Mouse (Mus musculus) layer of hippocampus, adult 18-20 months (tissue): ENCODE data around the gene Surf4. TPM values are rescaled to one million over a fixed set of nuclear protein-coding genes. Genes with fewer than 3 reads are reported as not detected.
"Not testable (repeated sequence)": the region's sequence is repeated elsewhere in the genome, so short reads cannot be mapped to it uniquely, and the experiment has no call there.

Experiments
- DNase-seq, 2 experiments: peaks; one replicate each; pipeline ENCODE4 v3.0.0; 2022; ENCODE audit warnings: low spot score in 2 of 2
- total RNA-seq, 2 experiments: library from RNA; stranded (reverse); gene quantifications; 2 replicates each; pipeline ENCODE4 v1.2.3; 2021

Surf4 gene
- total RNA-seq, 2 experiments from 2014 or later = 52.0 to 56.2 TPM

GRCm38 (mm10) chr2:26905936-26906335 lies 27.8 kb downstream of the Surf4 start:
- no peak for DNase-seq

- no peak for DNase-seq
Observed at GRCm38 (mm10) chr2:26903311-26903710, 30.4 kb downstream of the Surf4 start.

GRCm38 (mm10) chr2:26902467-26903220 lies 31.1 kb downstream of the Surf4 start, which contains the start of gene Surf6:
Gene Surf6, minus strand, starts transcription at chr2:26902879.
- DNase-seq = peak; percentile 96 to 99

GRCm38 (mm10) chr2:26901834-26902400 lies 31.8 kb downstream of the Surf4 start:
- no peak for DNase-seq

- DNase-seq = no peak
Observed at GRCm38 (mm10) chr2:26900731-26901130, 33.0 kb downstream of the Surf4 start.

- DNase-seq = no peak
Observed at GRCm38 (mm10) chr2:26895898-26896297, 37.8 kb downstream of the Surf4 start.

- DNase-seq = not testable (repeated sequence)
Observed at GRCm38 (mm10) chr2:26886170-26886569, 47.6 kb downstream of the Surf4 start.

GRCm38 (mm10) chr2:26885541-26885940 lies 48.2 kb downstream of the Surf4 start:
- not testable (repeated sequence) for DNase-seq

GRCm38 (mm10) chr2:26878571-26878970 lies 55.2 kb downstream of the Surf4 start:
- no peak for DNase-seq

GRCm38 (mm10) chr2:26870666-26871065 lies 63.1 kb downstream of the Surf4 start:
- DNase-seq = no peak

Other genes with a start within 250 kb of the Surf4 start
- not detected for gene Abo, start 68.9 kb downstream of the Surf4 start, total RNA-seq
- gene Surf6, start 31.0 kb downstream of the Surf4 start, total RNA-seq = 10 to 100 TPM; 26.4 to 29.0 TPM
- 10 to 100 TPM; 47.5 to 50.1 TPM for gene Med22, start 23.3 kb downstream of the Surf4 start, total RNA-seq
- gene Rpl7a, start 23.2 kb downstream of the Surf4 start, total RNA-seq = 100 to 1,000 TPM; 253 to 258 TPM
- 10 to 100 TPM; 34.2 to 36.5 TPM for gene Surf2, start 17.6 kb downstream of the Surf4 start, total RNA-seq
- gene Surf1, start 17.4 kb downstream of the Surf4 start, total RNA-seq = 100 to 1,000 TPM; 109 to 111 TPM
- gene Stkld1, start 119 bp upstream of the Surf4 start, total RNA-seq = under 1 TPM; 0.15 to 0.30 TPM
- 10 to 100 TPM; 59.0 to 63.7 TPM for gene Rexo4, start 30.5 kb upstream of the Surf4 start, total RNA-seq
- gene Adamts13, start 39.5 kb upstream of the Surf4 start, total RNA-seq = 1 to 10 TPM; 1.0 to 1.4 TPM
- gene Cacfd1, start 76.0 kb upstream of the Surf4 start, total RNA-seq = 10 to 100 TPM; 39.3 to 43.6 TPM
- 10 to 100 TPM; 31.7 to 34.6 TPM for gene Slc2a6, start 94.1 kb upstream of the Surf4 start, total RNA-seq
- under 1 TPM; 0.69 to 0.91 TPM for gene Mymk, start 138.3 kb upstream of the Surf4 start, total RNA-seq
- gene Adamtsl2, start 145.5 kb upstream of the Surf4 start, total RNA-seq = 10 to 100 TPM; 13.2 to 13.7 TPM
- 100 to 1,000 TPM; 118 to 119 TPM for gene Fam163b, start 208.6 kb upstream of the Surf4 start, total RNA-seq
- gene Dbh, start 231.3 kb upstream of the Surf4 start, total RNA-seq = under 1 TPM; 0.25 to 0.27 TPM